Mouse (Mus musculus) liver, postnatal 0 days (tissue): ENCODE data around the gene Ccnd3. TPM values are rescaled to one million over a fixed set of nuclear protein-coding genes. Genes with fewer than 3 reads are reported as not detected.

Experiments
- ATAC-seq: fragments of 200-750 bp; cut with Nextera tagmentation; 2 replicates; pipeline ENCODE4 v1.8.0; 2017; ENCODE audit warnings: mild to moderate bottlenecking, moderate library complexity
- DNase-seq: peaks from one replicate; pipeline ENCODE4 v3.0.0-alpha.2; 2016
- H3K27ac ChIP-seq: fragments of 300-500 bp; sonication (generic); 2 replicates; pipeline ENCODE4 v1.5.1; 2014; ENCODE audit warnings: antibody characterized with exemption, moderate library complexity, mild to moderate bottlenecking, low read depth
- H3K27me3 ChIP-seq: fragments of 300-500 bp; sonication (generic); 2 replicates; pipeline ENCODE4 v1.6.1; 2014; ENCODE audit warnings: low read length, control low read depth, mixed read lengths; ENCODE audit not compliant: insufficient read depth
- H3K36me3 ChIP-seq: fragments of 300-500 bp; sonication (generic); replicated peaks from 2 replicates; pipeline ENCODE4 v1.6.1; 2014; ENCODE audit warnings: mild to moderate bottlenecking, control low read depth, low read length, moderate library complexity, mixed read lengths; ENCODE audit not compliant: insufficient read depth
- H3K4me1 ChIP-seq: fragments of 300-500 bp; sonication (generic); 2 replicates; pipeline ENCODE4 v1.6.1; 2014; ENCODE audit warnings: antibody characterized with exemption, mild to moderate bottlenecking, control low read depth; ENCODE audit not compliant: insufficient read depth
- H3K4me2 ChIP-seq: fragments of 300-500 bp; sonication (generic); 2 replicates; pipeline ENCODE4 v1.6.1; 2014; ENCODE audit warnings: low read depth, mild to moderate bottlenecking, low read length, moderate library complexity, mixed read lengths
- H3K4me3 ChIP-seq: fragments of 300-500 bp; sonication (generic); 2 replicates; pipeline ENCODE4 v1.5.1; 2014; ENCODE audit warnings: low read depth, low read length
- H3K9ac ChIP-seq: fragments of 300-500 bp; sonication (generic); replicated peaks from 2 replicates; pipeline ENCODE4 v1.6.1; 2014; ENCODE audit warnings: mild to moderate bottlenecking, moderate library complexity
- H3K9me3 ChIP-seq: fragments of 300-500 bp; sonication (generic); 2 replicates; pipeline ENCODE4 v1.6.1; 2016; ENCODE audit warnings: mild to moderate bottlenecking, control low read depth, low read length, mixed read lengths
- CTCF ChIP-seq: sonication (generic); IDR thresholded peaks from 2 replicates; pipeline ENCODE4 v1.5.1; 2016; ENCODE audit warnings: antibody characterized with exemption, low read depth
- EP300 ChIP-seq: IDR thresholded peaks from 2 replicates; pipeline ENCODE4 v1.6.1; 2016; ENCODE audit warnings: antibody characterized with exemption, low read depth, mild to moderate bottlenecking
- WGBS: fragments of 180-500 bp; shearing (Covaris S2); extraction: QIAGEN DNeasy Blood & Tissue Kit; methylation state at CpG from one replicate; pipeline ENCODE4 v1.1.7; 2014; ENCODE audit not compliant: insufficient replicate concordance; 5-methylcytosine and 5-hydroxymethylcytosine counted together
- polyA plus RNA-seq: library from polyadenylated mRNA; unstranded; fragments of >200 nt; fragmentation: Nextera tagmentation; extraction: Ambion mirVana; gene quantifications from 2 replicates; pipeline ENCODE4 v1.2.1, GENCODE M21; 2015

Gene Ccnd3
- polyA plus RNA-seq, 1 experiment from 2014 or later = 249 TPM

DNA sequence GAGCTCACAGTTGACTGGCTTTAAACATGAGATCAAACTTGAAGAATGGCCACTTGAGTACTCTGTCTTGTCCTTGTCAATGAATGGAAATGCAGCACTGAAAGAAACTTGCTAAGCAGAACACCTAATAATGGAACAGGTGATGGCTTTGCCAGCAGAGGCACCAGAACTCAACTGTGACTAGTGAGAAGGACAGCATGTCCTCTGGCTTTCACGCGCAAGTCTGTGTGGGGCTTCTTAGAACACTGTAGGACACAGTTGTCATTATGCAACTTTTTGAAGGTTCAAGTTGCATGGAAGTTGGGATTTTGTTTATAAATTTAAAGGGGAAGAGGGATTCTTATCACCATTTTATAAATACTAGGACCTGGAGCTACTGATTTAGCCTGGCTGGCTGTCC is 120.2 kb downstream of the Ccnd3 start:
- H3K36me3 ChIP-seq = peaks cover 40% of the 10 kb centered on the region
- H3K4me3 ChIP-seq = no peak overlapping the region
- no peaks in the 10 kb centered on the region for H3K9me3 ChIP-seq
- H3K4me1 ChIP-seq = peaks cover 13% of the 10 kb centered on the region
- TF ChIP-seq CTCF (no peak), EP300 (no peak)
- no peak overlapping the region for H3K9ac ChIP-seq
- no peak for ATAC-seq
- H3K27ac ChIP-seq = no peak overlapping the region
- no peak for DNase-seq
- WGBS = 94% methylated on average over 2 of the region's 2 CpGs
- no peaks in the 10 kb centered on the region for H3K27me3 ChIP-seq
- no peak overlapping the region for H3K4me2 ChIP-seq

DNA sequence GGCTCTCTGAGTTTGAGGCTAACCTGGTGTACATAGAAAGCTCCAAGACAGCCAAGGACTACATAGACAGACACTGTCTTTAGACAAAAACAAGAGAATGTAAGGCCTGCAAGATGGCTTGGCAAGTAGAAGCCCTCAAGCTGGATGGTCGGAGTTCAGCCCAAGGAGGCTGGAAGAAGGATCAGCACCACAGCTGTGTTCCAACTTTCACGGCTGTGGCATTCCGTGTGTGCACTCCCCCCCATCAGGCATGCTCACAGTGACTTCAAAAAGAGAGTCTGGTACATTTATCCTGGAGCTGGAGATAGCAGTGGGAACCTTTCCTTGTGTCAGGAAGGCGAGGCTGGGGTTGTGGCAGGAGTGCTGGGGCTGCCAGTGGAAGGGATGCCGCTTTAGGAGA is 121.2 kb downstream of the Ccnd3 start:
- Histone ChIP-seq H3K36me3 (peaks cover 37% of the 10 kb centered on the region), H3K4me3 (no peak overlapping the region), H3K4me2 (no peak overlapping the region), H3K4me1 (peaks cover 22% of the 10 kb centered on the region), H3K9me3 (no peaks in the 10 kb centered on the region), H3K27ac (no peak overlapping the region), H3K9ac (no peak overlapping the region), H3K27me3 (no peaks in the 10 kb centered on the region)
- 87% methylated on average over 5 of the region's 5 CpGs for WGBS
- DNase-seq (no peak), ATAC-seq (no peak)
- no peak for TF ChIP-seq CTCF
- TF ChIP-seq EP300 = no peak

- ATAC-seq (no peak), DNase-seq (no peak)
- H3K9me3 ChIP-seq = no peaks in the 10 kb centered on the region
- 72% methylated on average over 2 of the region's 2 CpGs for WGBS
- no peaks in the 10 kb centered on the region for H3K27me3 ChIP-seq
- H3K36me3 ChIP-seq = peaks cover 30% of the 10 kb centered on the region
- H3K9ac ChIP-seq = no peak overlapping the region; the same call in 1 of the 2 replicates
- H3K4me3 ChIP-seq = peak overlapping the region; percentile 95
- H3K4me2 ChIP-seq = peak overlapping the region; percentile 100
- peaks cover 23% of the 10 kb centered on the region for H3K4me1 ChIP-seq
- TF ChIP-seq EP300 = no peak
- TF ChIP-seq CTCF = peak; percentile 62
- peak overlapping the region; percentile 98 for H3K27ac ChIP-seq
Observed at GRCm38 (mm10) chr17:47627791-47628190, 122.9 kb downstream of the Ccnd3 start.

GRCm38 (mm10) chr17:47628851-47629676 is 124.2 kb downstream of the Ccnd3 start:
- Histone ChIP-seq H3K4me3 (peak overlapping the region; percentile 95), H3K36me3 (peaks cover 17% of the 10 kb centered on the region), H3K4me2 (peak overlapping the region; percentile 100), H3K4me1 (peaks cover 23% of the 10 kb centered on the region), H3K27me3 (no peaks in the 10 kb centered on the region), H3K9me3 (no peaks in the 10 kb centered on the region), H3K27ac (peak overlapping the region; percentile 98), H3K9ac (peak overlapping the region; percentile 88)
- WGBS = 2% methylated on average over 63 of the region's 63 CpGs
- 0 out of 2 replicates have a peak, but pooled peaks have one; percentile 38 for TF ChIP-seq EP300
- no peak; the same call in 1 of the 2 replicates for TF ChIP-seq CTCF
- DNase-seq = peak; percentile 98
- peak; percentile 94 for ATAC-seq

- H3K27me3 ChIP-seq = no peaks in the 10 kb centered on the region
- peak; percentile 77 for DNase-seq
- 3% methylated on average over 59 of the region's 61 CpGs for WGBS
- H3K36me3 ChIP-seq = peaks cover 12% of the 10 kb centered on the region
- no peaks in the 10 kb centered on the region for H3K9me3 ChIP-seq
- peak; percentile 66 for ATAC-seq
- H3K9ac ChIP-seq = peak overlapping the region; percentile 88
- peak overlapping the region; percentile 100 for H3K4me2 ChIP-seq
- peak overlapping the region; percentile 98 for H3K27ac ChIP-seq
- H3K4me3 ChIP-seq = peak overlapping the region; percentile 95
- H3K4me1 ChIP-seq = peaks cover 23% of the 10 kb centered on the region
- TF ChIP-seq EP300 = no peak
- no peak; the same call in 1 of the 2 replicates for TF ChIP-seq CTCF
Observed at GRCm38 (mm10) chr17:47629717-47630677, 125.1 kb downstream of the Ccnd3 start.

GRCm38 (mm10) chr17:47630678-47631065 is 125.8 kb downstream of the Ccnd3 start, which contains the start of gene Usp49:
TSS of gene Usp49 (plus strand) at chr17:47630690.
- H3K9ac ChIP-seq = peak within 1 kb of the TSS; percentile 88
- no peaks in the 10 kb centered on the region for H3K27me3 ChIP-seq
- H3K36me3 ChIP-seq = peaks cover 6% of the 10 kb centered on the region
- peak within 1 kb of the TSS; percentile 100 for H3K4me2 ChIP-seq
- H3K4me3 ChIP-seq = peak within 1 kb of the TSS; percentile 95
- 1% methylated on average over 3 of the region's 3 CpGs for WGBS
- no peak for ATAC-seq
- no peak for DNase-seq
- no peaks in the 10 kb centered on the region for H3K9me3 ChIP-seq
- H3K4me1 ChIP-seq = peaks cover 23% of the 10 kb centered on the region
- peak within 1 kb of the TSS; percentile 98 for H3K27ac ChIP-seq
- no peak for TF ChIP-seq CTCF
- no peak for TF ChIP-seq EP300
